Comparison of ENCODE assay signal across 11 mouse cellular contexts in genomic region chr8:57327281-57328160, GRCm38 (mm10). TPM values are rescaled to one million over a fixed set of nuclear protein-coding genes. Genes with fewer than 3 reads are reported as not detected.
DNase-seq lines count a peak whose midpoint lies in the region; ATAC-seq and TF ChIP-seq lines count a peak whose summit lies in the region.
"Had no signal": no experiment of that assay in that cellular context is flagged by ENCODE, and none has a peak within 500 bp of the region (broad histone marks: within the 10 kb centered on the region; RNA-seq: fewer than 3 reads in every experiment).

No protein-coding gene starts in this region.

- no peak for ATAC-seq in embryonic facial prominence, embryonic 13.5 days (ENCODE audit: insufficient number of reproducible peaks, insufficient read depth, low FRiP score, low TSS enrichment, low read depth)
- ATAC-seq in intestine, postnatal 0 days: no peak

- TF ChIP-seq CTCF in intestine, postnatal 0 days (IDR thresholded peaks at IDR 0.05; ENCODE audit: low read depth): peak; percentile 29; the same call in 1 of the 2 replicates

- peak overlapping the region; percentile 94 for H3K4me3 ChIP-seq in heart, embryonic 10.5 days
- H3K4me3 ChIP-seq in embryonic facial prominence, embryonic 13.5 days: peak overlapping the region; percentile 54
- peak overlapping the region; percentile 30 for H3K4me3 ChIP-seq in intestine, postnatal 0 days (ENCODE audit: low read depth, low read length)
- H3K4me3 ChIP-seq: myocyte had no signal

- WGBS in heart, embryonic 10.5 days: 5% methylated on average over 29 of the region's 29 CpGs
- 2% methylated on average over 29 of the region's 29 CpGs for WGBS in embryonic facial prominence, embryonic 13.5 days
- 15% methylated on average over 29 of the region's 29 CpGs for WGBS in intestine, postnatal 0 days

- peaks cover 34% of the 10 kb centered on the region; the same call in 1 of the 2 replicates for H3K27me3 ChIP-seq in heart, embryonic 10.5 days (ENCODE audit: insufficient read depth, poor library complexity, severe bottlenecking)
- peaks cover 98% of the 10 kb centered on the region for H3K27me3 ChIP-seq in embryonic facial prominence, embryonic 13.5 days
- H3K27me3 ChIP-seq in intestine, postnatal 0 days (replicated peaks; ENCODE audit: control insufficient read depth, insufficient read depth, low read length): peaks cover 92% of the 10 kb centered on the region

- H3K9me3 ChIP-seq in heart, embryonic 10.5 days: no peaks in the 10 kb centered on the region
- H3K9me3 ChIP-seq in embryonic facial prominence, embryonic 13.5 days: no peaks in the 10 kb centered on the region
- H3K9me3 ChIP-seq in intestine, postnatal 0 days (ENCODE audit: control insufficient read depth): no peaks in the 10 kb centered on the region
- H3K9me3 ChIP-seq: forebrain, embryonic 12.5 days had no signal

- peaks cover 34% of the 10 kb centered on the region for H3K36me3 ChIP-seq in heart, embryonic 10.5 days
- H3K36me3 ChIP-seq in embryonic facial prominence, embryonic 13.5 days: no peaks in the 10 kb centered on the region
- no peaks in the 10 kb centered on the region for H3K36me3 ChIP-seq in intestine, postnatal 0 days (ENCODE audit: control insufficient read depth, insufficient read depth)
- H3K36me3 ChIP-seq: forebrain, embryonic 12.5 days had no signal

- H3K4me1 ChIP-seq in heart, embryonic 10.5 days: peaks cover 44% of the 10 kb centered on the region
- peaks cover 15% of the 10 kb centered on the region for H3K4me1 ChIP-seq in embryonic facial prominence, embryonic 13.5 days
- no peaks in the 10 kb centered on the region for H3K4me1 ChIP-seq in intestine, postnatal 0 days (replicated peaks; ENCODE audit: control insufficient read depth, insufficient read depth, low read length)

- H3K27ac ChIP-seq in heart, embryonic 10.5 days: peak overlapping the region; percentile 99
- peak overlapping the region; percentile 77 for H3K27ac ChIP-seq in embryonic facial prominence, embryonic 13.5 days
- H3K27ac ChIP-seq in intestine, postnatal 0 days (ENCODE audit: low read depth, low read length): peak overlapping the region; percentile 4; the same call in 1 of the 2 replicates
- H3K27ac ChIP-seq: forebrain, embryonic 12.5 days had no signal

- no peak for DNase-seq in heart, embryonic 10.5 days (ENCODE audit: low spot score)
- no peak for DNase-seq in heart, adult 9 months (ENCODE audit: low spot score in 2 of 2)
- peak; percentile 73 for DNase-seq in ES-CJ7 (ENCODE audit: low read depth, low spot score)
- DNase-seq in adrenal gland, adult 2 months: no peak
- DNase-seq in layer of hippocampus, adult 18-20 months (ENCODE audit: low spot score in 2 of 2): no peak
- DNase-seq in adrenal gland, adult 8-10 months: no peak
- DNase-seq: cerebellum, adult 2 months had no signal

- H3K4me2 ChIP-seq in embryonic facial prominence, embryonic 13.5 days: peak overlapping the region; percentile 54
- peak overlapping the region; percentile 51 for H3K4me2 ChIP-seq in intestine, postnatal 0 days (replicated peaks; ENCODE audit: low read depth)

- H3K9ac ChIP-seq in embryonic facial prominence, embryonic 13.5 days: peak overlapping the region; percentile 75
- H3K9ac ChIP-seq in intestine, postnatal 0 days (ENCODE audit: low read depth, low read length): 0 out of 2 replicates have a peak overlapping the region, but pooled peaks have one; percentile 4
- H3K9ac ChIP-seq: forebrain, embryonic 12.5 days had no signal

RNA-seq across cellular contexts. Expression of gene Hand2, which starts 6.7 kb away (rescaled TPM):
- 10.3 and 16.7 TPM in 2 replicates for polyA plus RNA-seq in heart, embryonic 10.5 days (2016; fragmentation: Nextera tagmentation; extraction: Ambion mirVana)
- 2.8 and 8.3 TPM in 2 replicates for polyA plus RNA-seq in embryonic facial prominence, embryonic 13.5 days (2015; fragmentation: Nextera tagmentation; extraction: Ambion mirVana)
- 3.5 and 3.9 TPM in 2 replicates for polyA plus RNA-seq in intestine, postnatal 0 days (2015; fragmentation: Nextera tagmentation; extraction: Ambion mirVana)
- total RNA-seq in adrenal gland, adult 2 months (2021): 10 to 100 TPM; 30.6 to 56.3 TPM
- polyA plus RNA-seq in adrenal gland, adult 2 months (2012; rRNA removed): 46.9 and 76.2 TPM in 2 replicates
- not detected for total RNA-seq in layer of hippocampus, adult 18-20 months (2021)
- total RNA-seq in adrenal gland, adult 8-10 months (2022): 10 to 100 TPM; 41.8 to 70.8 (median 51.0) TPM
- polyA plus RNA-seq: cerebellum, adult 2 months; forebrain, embryonic 12.5 days; myocyte had no signal

Comparison
In these comparisons a context has a peak if more than half of its experiments do, and no peak if none do; other contexts are left out.
1. H3K27ac ChIP-seq: peak in every context shown above with its lines; median percentile 99 in heart, embryonic 10.5 days; 77 in embryonic facial prominence, embryonic 13.5 days; 4 in intestine, postnatal 0 days.
2. H3K4me3 ChIP-seq: peak in every context shown above with its lines; median percentile 94 in heart, embryonic 10.5 days; 54 in embryonic facial prominence, embryonic 13.5 days; 30 in intestine, postnatal 0 days.